In the genomic region with DNA sequence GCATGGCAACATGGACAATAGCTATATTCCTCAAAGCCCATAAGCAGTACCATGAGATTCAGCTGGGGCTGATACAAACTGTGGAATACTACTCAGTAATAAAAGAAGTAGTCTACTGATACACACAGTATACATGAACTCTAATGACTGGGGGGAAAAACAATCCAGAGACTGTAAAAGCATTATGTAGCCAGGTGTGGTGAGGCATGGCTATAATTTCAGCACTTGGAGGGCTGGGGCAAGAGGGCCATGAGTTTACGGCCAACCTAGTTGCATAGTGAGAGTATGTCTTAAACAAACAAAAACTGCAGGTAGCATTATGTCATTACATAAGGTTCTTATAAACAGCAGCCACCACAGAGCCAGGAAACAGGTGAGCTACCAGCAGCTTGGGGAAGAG, we compare ENCODE assay signal across 23 mouse cellular contexts. TPM values are rescaled to one million over a fixed set of nuclear protein-coding genes. Genes with fewer than 3 reads are reported as not detected.
DNase-seq lines count a peak whose midpoint lies in the region; ATAC-seq and TF ChIP-seq lines count a peak whose summit lies in the region.
"Had no signal": no experiment of that assay in that cellular context is flagged by ENCODE, and none has a peak within 500 bp of the region (broad histone marks: within the 10 kb centered on the region; RNA-seq: fewer than 3 reads in every experiment).

No protein-coding gene starts in this region.

- no peak overlapping the region for H3K4me3 ChIP-seq in intestine, postnatal 0 days (ENCODE audit: low read depth, low read length)
- no peak overlapping the region for H3K4me3 ChIP-seq in intestine, embryonic 16.5 days (ENCODE audit: low read length)
- no peak overlapping the region for H3K4me3 ChIP-seq in midbrain, embryonic 11.5 days (ENCODE audit: low read depth, low read length)
- no peak overlapping the region for H3K4me3 ChIP-seq in midbrain, embryonic 16.5 days (ENCODE audit: low read depth, low read length)

- no peak overlapping the region for H3K9ac ChIP-seq in intestine, postnatal 0 days (ENCODE audit: low read depth, low read length)
- no peak overlapping the region for H3K9ac ChIP-seq in intestine, embryonic 16.5 days (ENCODE audit: low read depth, low read length)
- no peak overlapping the region for H3K9ac ChIP-seq in midbrain, embryonic 11.5 days (ENCODE audit: low read length)
- no peak overlapping the region for H3K9ac ChIP-seq in midbrain, embryonic 16.5 days (ENCODE audit: low read depth, low read length)

- no peaks in the 10 kb centered on the region for H3K36me3 ChIP-seq in intestine, postnatal 0 days (ENCODE audit: control insufficient read depth, insufficient read depth)
- H3K36me3 ChIP-seq in intestine, embryonic 16.5 days (ENCODE audit: control insufficient read depth, insufficient read depth, low read length), result no peaks in the 10 kb centered on the region
- H3K36me3 ChIP-seq in midbrain, embryonic 11.5 days (ENCODE audit: control insufficient read depth, insufficient read depth, low read length), result no peaks in the 10 kb centered on the region
- H3K36me3 ChIP-seq in midbrain, embryonic 16.5 days (ENCODE audit: control insufficient read depth, insufficient read depth, low read length), result no peaks in the 10 kb centered on the region
- H3K36me3 ChIP-seq: G1E had no signal

- H3K4me2 ChIP-seq in intestine, postnatal 0 days (replicated peaks; ENCODE audit: low read depth), result no peak overlapping the region
- H3K4me2 ChIP-seq in intestine, embryonic 16.5 days (ENCODE audit: low read depth, low read length), result no peak overlapping the region
- H3K4me2 ChIP-seq in midbrain, embryonic 11.5 days, result no peak overlapping the region
- no peak overlapping the region for H3K4me2 ChIP-seq in midbrain, embryonic 16.5 days (ENCODE audit: low read length)

- peak; percentile 19 for DNase-seq in midbrain, embryonic 11.5 days (ENCODE audit: low spot score, missing footprints)
- peak; percentile 64 for DNase-seq in large intestine, adult 2 months (ENCODE audit: low read depth, low spot score)
- DNase-seq in adipocyte (ENCODE audit: low spot score), result no peak
- DNase-seq: adrenal gland, adult 2 months; adrenal gland, adult 8-10 months; adrenal gland, postnatal 10 days; adrenal gland, postnatal 14 days; adrenal gland, postnatal 25 days; adrenal gland, postnatal 36 days; B cell, adult 2 months; cerebellum, adult 11 months; cerebellum, adult 11-12 months; cerebellum, adult 18-20 months; cerebellum, adult 2 months had no signal

- H3K4me1 ChIP-seq in intestine, postnatal 0 days (replicated peaks; ENCODE audit: control insufficient read depth, insufficient read depth, low read length), result no peaks in the 10 kb centered on the region
- no peaks in the 10 kb centered on the region for H3K4me1 ChIP-seq in intestine, embryonic 16.5 days (ENCODE audit: control insufficient read depth, insufficient read depth, low read length)
- no peaks in the 10 kb centered on the region for H3K4me1 ChIP-seq in midbrain, embryonic 11.5 days (ENCODE audit: control insufficient read depth, insufficient read depth, low read length)
- H3K4me1 ChIP-seq in midbrain, embryonic 16.5 days (ENCODE audit: control insufficient read depth, insufficient read depth, low read length), result no peaks in the 10 kb centered on the region

- no peak overlapping the region for H3K27ac ChIP-seq in intestine, postnatal 0 days (ENCODE audit: low read depth, low read length)
- no peak overlapping the region for H3K27ac ChIP-seq in intestine, embryonic 16.5 days (ENCODE audit: low read length)
- H3K27ac ChIP-seq in midbrain, embryonic 11.5 days (ENCODE audit: low read depth, low read length), result no peak overlapping the region
- H3K27ac ChIP-seq in midbrain, embryonic 16.5 days (ENCODE audit: low read length), result no peak overlapping the region

- no peaks in the 10 kb centered on the region for H3K27me3 ChIP-seq in intestine, postnatal 0 days (replicated peaks; ENCODE audit: control insufficient read depth, insufficient read depth, low read length)
- H3K27me3 ChIP-seq in intestine, embryonic 16.5 days (replicated peaks; ENCODE audit: control insufficient read depth, insufficient read depth, low read length), result no peaks in the 10 kb centered on the region
- no peaks in the 10 kb centered on the region for H3K27me3 ChIP-seq in midbrain, embryonic 11.5 days (ENCODE audit: control insufficient read depth, insufficient read depth, low read length)
- no peaks in the 10 kb centered on the region for H3K27me3 ChIP-seq in midbrain, embryonic 16.5 days (ENCODE audit: control insufficient read depth, insufficient read depth, low read depth, low read length)
- H3K27me3 ChIP-seq: CH12.LX had no signal

- 37% methylated on average over 1 of the region's 1 CpGs for WGBS in intestine, postnatal 0 days
- 70% methylated on average over 1 of the region's 1 CpGs for WGBS in intestine, embryonic 16.5 days
- WGBS in midbrain, embryonic 11.5 days, result 96% methylated on average over 1 of the region's 1 CpGs
- WGBS in midbrain, embryonic 16.5 days, result 78% methylated on average over 1 of the region's 1 CpGs
- 26% methylated on average over 1 of the region's 1 CpGs for WGBS in large intestine, adult 2 months

- H3K9me3 ChIP-seq in intestine, postnatal 0 days (ENCODE audit: control insufficient read depth), result no peaks in the 10 kb centered on the region
- H3K9me3 ChIP-seq in intestine, embryonic 16.5 days (ENCODE audit: control insufficient read depth, low read length), result no peaks in the 10 kb centered on the region
- no peaks in the 10 kb centered on the region for H3K9me3 ChIP-seq in midbrain, embryonic 11.5 days (ENCODE audit: control insufficient read depth, low read length)
- no peaks in the 10 kb centered on the region for H3K9me3 ChIP-seq in midbrain, embryonic 16.5 days (replicated peaks; ENCODE audit: control insufficient read depth, low read length, poor library complexity, severe bottlenecking)
- H3K9me3 ChIP-seq: G1E had no signal

- ATAC-seq in intestine, postnatal 0 days, result peak; percentile 64
- ATAC-seq in intestine, embryonic 16.5 days, result no peak
- ATAC-seq in midbrain, embryonic 11.5 days (ENCODE audit: low FRiP score), result no peak
- no peak for ATAC-seq in midbrain, embryonic 16.5 days
- ATAC-seq: activated CD4-positive, CD25-positive, alpha-beta regulatory T cell, adult 4 months; CD4-positive, CD25-positive, alpha-beta regulatory T cell, adult 4 months; Patski had no signal

- no peak for TF ChIP-seq CTCF in intestine, postnatal 0 days (IDR thresholded peaks at IDR 0.05; ENCODE audit: low read depth)

RNA-seq across cellular contexts. Expression of a gene that starts 10.2 kb away (rescaled TPM):
- polyA plus RNA-seq in intestine, postnatal 0 days (2015; fragmentation: Nextera tagmentation; extraction: Ambion mirVana), result 61.6 and 75.4 TPM in 2 replicates
- 26.7 and 30.0 TPM in 2 replicates for polyA plus RNA-seq in intestine, embryonic 16.5 days (2015; fragmentation: Nextera tagmentation; extraction: Ambion mirVana)
- not detected in 2 replicates for polyA plus RNA-seq in midbrain, embryonic 11.5 days (2014; fragmentation: Nextera tagmentation; extraction: Ambion mirVana)
- 0.09 TPM in 1 of 2 replicates, not detected in the other for polyA plus RNA-seq in midbrain, embryonic 16.5 days (2015; fragmentation: Nextera tagmentation; extraction: Ambion mirVana)
- 25.3 and 57.8 TPM in 2 replicates for polyA plus RNA-seq in large intestine, adult 2 months (2012; rRNA removed)
- polyA plus RNA-seq: adrenal gland, adult 2 months; C2C12; CD4-positive, CD25-positive, alpha-beta regulatory T cell, adult 4 months; G1E; Patski had no signal

RNA-seq across cellular contexts. Expression of a gene that starts 49.6 kb away (rescaled TPM):
- 115 and 124 TPM in 2 replicates for polyA plus RNA-seq in intestine, postnatal 0 days (2015; fragmentation: Nextera tagmentation; extraction: Ambion mirVana)
- 156 and 164 TPM in 2 replicates for polyA plus RNA-seq in intestine, embryonic 16.5 days (2015; fragmentation: Nextera tagmentation; extraction: Ambion mirVana)
- polyA plus RNA-seq in midbrain, embryonic 11.5 days (2014; fragmentation: Nextera tagmentation; extraction: Ambion mirVana), result 159 and 186 TPM in 2 replicates
- 122 and 132 TPM in 2 replicates for polyA plus RNA-seq in midbrain, embryonic 16.5 days (2015; fragmentation: Nextera tagmentation; extraction: Ambion mirVana)
- 19.9 and 26.6 TPM in 2 replicates for polyA plus RNA-seq in large intestine, adult 2 months (2012; rRNA removed)

Comparison
In these comparisons a context has a peak if more than half of its experiments do, and no peak if none do; other contexts are left out.
1. RNA of a gene that starts 10.2 kb away (polyA plus RNA-seq): 61.6 to 75.4 TPM in intestine, postnatal 0 days, 26.7 to 30.0 TPM in intestine, embryonic 16.5 days and 25.3 to 57.8 TPM in large intestine, adult 2 months; 0.09 TPM in midbrain, embryonic 16.5 days and not detected in midbrain, embryonic 11.5 days; every median in the first group is over 10 times any median in the second.